Mouse (Mus musculus) forebrain, embryonic 12.5 days (tissue): ENCODE measurements at regions not wholly inside any gene's neighbourhood (a gene's known extent, or its start where the extent isn't known, plus 50 kb on each side); places are given as distances from the start of the nearest gene placed in this dataset.
A peak's percentile ranks its signal among the peaks of the same experiment; 100 is the strongest.

Experiments used
- ATAC-seq: fragments of 200-750 bp; cut with Nextera tagmentation; 2 replicates; pipeline ENCODE4 v1.8.0; 2017; ENCODE audit warnings: moderate TSS enrichment; ENCODE audit not compliant: low FRiP score
- H3K27ac ChIP-seq: fragments of 300-500 bp; sonication (generic); 2 replicates; pipeline ENCODE4 v1.5.1; 2016; ENCODE audit warnings: mild to moderate bottlenecking
- H3K27me3 ChIP-seq: fragments of 300-500 bp; sonication (generic); 2 replicates; pipeline ENCODE4 v1.6.1; 2016; ENCODE audit warnings: mild to moderate bottlenecking
- H3K36me3 ChIP-seq: fragments of 300-500 bp; sonication (generic); replicated peaks from 2 replicates; pipeline ENCODE4 v1.6.1; 2016; ENCODE audit warnings: mild to moderate bottlenecking
- H3K4me1 ChIP-seq: fragments of 300-500 bp; sonication (generic); 2 replicates; pipeline ENCODE4 v1.6.1; 2016
- H3K4me2 ChIP-seq: fragments of 300-500 bp; sonication (generic); 2 replicates; pipeline ENCODE4 v1.6.1; 2016; ENCODE audit warnings: mild to moderate bottlenecking, moderate library complexity
- H3K4me3 ChIP-seq: fragments of 300-500 bp; sonication (generic); replicated peaks from 2 replicates; pipeline ENCODE4 v1.5.1; 2016; ENCODE audit warnings: mild to moderate bottlenecking
- H3K9ac ChIP-seq: fragments of 300-500 bp; sonication (generic); 2 replicates; pipeline ENCODE4 v1.6.1; 2016; ENCODE audit warnings: mild to moderate bottlenecking
- H3K9me3 ChIP-seq: fragments of 300-500 bp; sonication (generic); 2 replicates; pipeline ENCODE4 v1.6.1; 2016
- WGBS: fragments of 180-500 bp; shearing (Covaris S2); methylation state at CpG from one replicate; pipeline ENCODE4 v1.1.7; 2016; 5-methylcytosine and 5-hydroxymethylcytosine counted together

DNA sequence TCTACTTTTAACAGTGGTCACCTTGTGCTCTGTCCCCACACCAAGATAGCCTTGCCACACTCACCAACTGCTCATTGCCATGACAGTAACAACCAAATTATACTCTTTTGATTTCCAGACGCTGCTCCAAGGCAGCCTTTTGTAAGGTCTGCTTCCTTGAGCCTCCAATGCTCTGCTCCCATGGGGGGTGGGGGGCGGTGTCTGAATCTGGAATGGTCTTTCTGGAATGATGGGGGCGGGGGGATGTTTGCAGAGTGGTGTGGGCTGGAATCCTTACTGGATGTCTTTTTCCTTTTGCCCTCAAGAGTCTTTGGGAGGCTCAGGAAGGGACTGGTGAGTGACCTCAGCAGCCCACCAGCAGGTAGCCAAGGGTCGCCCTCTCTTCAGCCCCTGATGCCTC, 131.4 kb upstream of the Lemd2 start:
- H3K36me3 ChIP-seq: no peaks in the 10 kb centered on the region
- no peak overlapping the region for H3K9ac ChIP-seq
- no peak overlapping the region for H3K4me3 ChIP-seq
- no peak overlapping the region for H3K27ac ChIP-seq
- WGBS: 63% methylated on average over 4 of the region's 4 CpGs
- no peaks in the 10 kb centered on the region for H3K9me3 ChIP-seq
- no peak overlapping the region for H3K4me2 ChIP-seq
- peaks cover 5% of the 10 kb centered on the region; the same call in 1 of the 2 replicates for H3K27me3 ChIP-seq
- H3K4me1 ChIP-seq: peaks cover 9% of the 10 kb centered on the region; the same call in 1 of the 2 replicates
- ATAC-seq: no peak

DNA sequence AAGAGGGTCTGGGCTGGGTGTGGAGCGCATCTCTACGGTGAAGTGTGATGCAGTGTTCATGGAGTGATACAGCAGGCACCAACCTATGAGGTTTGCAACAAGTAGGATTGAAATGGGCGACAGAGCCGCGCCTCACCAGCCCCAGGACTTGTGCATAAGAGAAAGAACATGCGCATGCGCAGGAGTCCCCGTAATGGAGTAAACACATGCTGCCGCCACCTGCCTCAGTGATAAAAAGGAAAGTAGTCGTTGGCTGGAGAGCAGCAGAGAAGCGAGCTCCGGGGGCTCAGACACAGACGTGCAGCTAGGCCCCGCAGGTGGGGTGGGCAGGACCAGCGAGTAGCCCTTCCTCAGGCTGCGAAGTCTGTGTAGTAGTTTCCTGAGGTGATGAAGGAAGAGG, 129.3 kb upstream of the Lemd2 start:
- Histone ChIP-seq H3K27me3 (peaks cover 5% of the 10 kb centered on the region; the same call in 1 of the 2 replicates), H3K4me1 (peaks cover 10% of the 10 kb centered on the region; the same call in 1 of the 2 replicates), H3K36me3 (no peaks in the 10 kb centered on the region), H3K4me3 (no peak overlapping the region), H3K4me2 (no peak overlapping the region), H3K9me3 (no peaks in the 10 kb centered on the region), H3K9ac (no peak overlapping the region), H3K27ac (no peak overlapping the region)
- ATAC-seq: no peak
- WGBS: 85% methylated on average over 16 of the region's 16 CpGs

DNA sequence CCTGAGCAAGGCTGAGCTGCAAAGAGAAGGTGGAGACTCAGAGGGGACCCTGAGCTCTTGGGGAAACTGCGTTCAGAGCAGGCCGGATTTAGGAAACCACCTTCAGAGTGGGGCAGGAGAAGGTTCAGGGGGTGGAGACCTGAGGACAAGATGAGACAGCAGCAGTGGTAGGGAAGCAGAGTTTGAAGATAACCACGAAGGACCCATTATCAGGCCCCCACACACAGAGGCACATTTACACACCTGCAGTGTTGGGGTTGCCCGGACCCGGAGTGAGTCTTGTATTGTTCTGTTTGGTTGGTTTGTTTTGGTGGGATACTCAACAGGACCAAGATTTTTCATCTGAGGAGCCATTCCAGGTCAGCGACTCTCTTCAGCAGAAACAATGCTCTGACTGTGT, 128.9 kb upstream of the Lemd2 start:
- Histone ChIP-seq H3K36me3 (no peaks in the 10 kb centered on the region), H3K4me2 (no peak overlapping the region), H3K9me3 (no peaks in the 10 kb centered on the region), H3K9ac (no peak overlapping the region), H3K27me3 (peaks cover 5% of the 10 kb centered on the region; the same call in 1 of the 2 replicates), H3K4me3 (no peak overlapping the region), H3K4me1 (peaks cover 10% of the 10 kb centered on the region; the same call in 1 of the 2 replicates), H3K27ac (no peak overlapping the region)
- ATAC-seq: no peak
- 76% methylated on average over 6 of the region's 6 CpGs for WGBS

DNA sequence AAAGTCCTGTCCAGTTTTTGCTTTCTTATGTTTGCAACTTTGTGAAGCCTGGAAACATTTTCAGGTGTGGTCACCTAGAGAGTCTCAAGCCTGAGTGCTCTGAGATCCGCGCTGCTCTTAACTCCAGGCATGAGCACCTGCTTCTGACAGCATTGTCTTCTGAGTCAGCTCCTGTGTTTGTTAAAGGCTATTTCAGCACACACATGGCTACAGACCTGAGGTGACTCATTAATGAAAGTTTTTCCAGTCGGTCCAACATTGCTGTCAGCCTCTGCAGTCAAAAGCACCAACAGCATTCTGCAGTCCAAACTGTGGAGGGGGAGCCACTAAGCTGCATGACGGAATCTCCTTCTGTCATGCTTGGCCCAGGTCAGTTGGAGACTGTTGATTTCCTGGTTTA, 127.8 kb upstream of the Lemd2 start:
- 92% methylated on average over 4 of the region's 4 CpGs for WGBS
- Histone ChIP-seq H3K4me1 (peaks cover 10% of the 10 kb centered on the region; the same call in 1 of the 2 replicates), H3K4me2 (no peak overlapping the region), H3K27ac (no peak overlapping the region), H3K9ac (no peak overlapping the region), H3K27me3 (peaks cover 7% of the 10 kb centered on the region; the same call in 1 of the 2 replicates), H3K4me3 (no peak overlapping the region), H3K36me3 (no peaks in the 10 kb centered on the region), H3K9me3 (no peaks in the 10 kb centered on the region)
- no peak for ATAC-seq

DNA sequence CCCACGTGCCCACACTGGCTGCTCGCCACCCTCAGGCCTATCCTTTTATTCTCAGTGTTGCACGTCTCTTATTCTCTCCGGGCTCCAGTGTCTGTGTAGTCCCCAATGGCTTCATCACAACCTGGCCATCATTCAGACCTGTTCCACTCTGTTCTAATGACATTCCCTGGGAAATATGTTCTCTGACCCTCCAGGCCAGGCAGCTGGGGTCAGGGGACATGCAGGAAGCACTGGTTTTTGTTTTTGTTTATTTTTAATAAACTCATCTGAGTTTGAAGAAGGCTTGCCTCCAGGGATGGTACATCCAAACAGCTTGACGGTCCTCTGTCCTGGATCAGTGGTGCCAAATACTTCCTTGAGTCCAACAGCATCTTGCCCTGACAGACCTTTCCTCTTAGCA, 127.4 kb upstream of the Lemd2 start:
- no peaks in the 10 kb centered on the region for H3K9me3 ChIP-seq
- H3K9ac ChIP-seq: no peak overlapping the region
- no peak for ATAC-seq
- 83% methylated on average over 5 of the region's 5 CpGs for WGBS
- H3K27me3 ChIP-seq: peaks cover 11% of the 10 kb centered on the region; the same call in 1 of the 2 replicates
- H3K27ac ChIP-seq: no peak overlapping the region
- H3K4me3 ChIP-seq: no peak overlapping the region
- H3K36me3 ChIP-seq: no peaks in the 10 kb centered on the region
- H3K4me2 ChIP-seq: no peak overlapping the region
- peaks cover 10% of the 10 kb centered on the region; the same call in 1 of the 2 replicates for H3K4me1 ChIP-seq

DNA sequence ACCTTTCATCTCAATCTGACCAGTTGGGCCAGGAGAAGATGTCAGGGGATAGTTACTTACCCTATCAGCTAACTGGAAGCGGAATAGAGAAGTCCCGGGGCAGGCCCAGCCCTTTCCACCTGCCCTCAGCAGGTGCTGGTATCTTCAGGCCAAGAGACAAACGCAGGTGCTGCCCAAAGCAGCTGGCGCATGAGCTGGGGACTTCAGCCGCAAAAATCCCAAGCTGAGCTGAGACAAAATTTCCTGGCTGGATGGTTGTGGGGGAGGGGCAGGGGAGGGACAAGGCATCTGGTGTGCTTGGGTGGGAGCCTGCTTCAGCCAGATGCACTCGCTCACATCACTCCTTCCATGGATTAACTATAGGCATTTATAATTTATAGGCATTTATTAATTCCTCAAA, 125.5 kb upstream of the Lemd2 start:
- H3K27me3 ChIP-seq: peaks cover 25% of the 10 kb centered on the region; the same call in 1 of the 2 replicates
- H3K36me3 ChIP-seq: no peaks in the 10 kb centered on the region
- H3K4me1 ChIP-seq: peaks cover 12% of the 10 kb centered on the region
- 63% methylated on average over 6 of the region's 6 CpGs for WGBS
- H3K9ac ChIP-seq: no peak overlapping the region
- H3K4me2 ChIP-seq: no peak overlapping the region
- no peaks in the 10 kb centered on the region for H3K9me3 ChIP-seq
- H3K27ac ChIP-seq: no peak overlapping the region
- H3K4me3 ChIP-seq: no peak overlapping the region
- ATAC-seq: no peak

DNA sequence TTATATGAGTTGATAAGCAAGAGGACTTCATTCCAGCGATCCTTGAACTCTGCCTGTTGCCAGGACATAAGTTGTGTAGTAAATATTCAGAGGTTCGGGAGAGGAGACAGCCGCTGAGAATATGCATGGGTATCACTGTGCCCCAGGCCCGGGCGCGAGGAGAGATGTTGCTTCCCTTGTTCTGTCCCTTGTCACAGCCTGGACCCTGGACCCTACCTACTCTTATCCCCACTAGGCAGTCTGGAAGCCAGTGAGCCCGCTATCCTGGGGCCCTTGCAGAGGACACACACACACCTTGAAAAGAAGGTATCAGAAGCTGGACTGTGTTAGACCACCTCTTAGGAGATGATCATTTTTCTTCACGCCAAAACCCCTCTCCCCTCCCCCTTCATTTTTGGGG, 124.9 kb upstream of the Lemd2 start:
- WGBS: 88% methylated on average over 8 of the region's 8 CpGs
- no peak for ATAC-seq
- peaks cover 13% of the 10 kb centered on the region for H3K4me1 ChIP-seq

DNA sequence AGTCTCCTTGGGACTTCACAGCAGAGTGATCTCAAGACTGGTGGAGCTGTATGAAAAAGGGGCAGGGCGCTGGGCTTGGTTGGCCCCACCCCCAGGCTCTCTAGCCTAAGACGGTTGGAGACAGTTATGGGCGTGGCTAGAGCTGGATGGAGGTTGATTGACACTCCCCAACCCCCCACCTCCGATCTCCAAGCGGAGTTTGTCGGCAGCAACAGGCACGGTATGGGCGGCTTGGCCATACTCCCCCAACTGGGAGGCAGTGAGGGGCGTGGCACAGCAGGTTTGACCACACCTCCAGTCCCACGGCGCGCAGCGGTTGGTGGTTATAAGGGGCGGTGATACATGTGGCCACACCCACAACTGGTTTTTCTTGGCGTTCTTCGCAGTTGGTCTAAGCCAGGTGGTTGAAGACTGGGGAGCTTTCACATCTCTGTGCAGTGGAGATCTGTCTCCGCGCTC, 120.8 kb upstream of the Lemd2 start:
- H3K9ac ChIP-seq: no peak overlapping the region
- H3K27me3 ChIP-seq: peaks cover 44% of the 10 kb centered on the region
- no peaks in the 10 kb centered on the region for H3K9me3 ChIP-seq
- peak overlapping the region; percentile 43 for H3K4me2 ChIP-seq
- peaks cover 13% of the 10 kb centered on the region for H3K4me1 ChIP-seq
- ATAC-seq: peak; percentile 77
- H3K36me3 ChIP-seq: no peaks in the 10 kb centered on the region
- WGBS: 10% methylated on average over 18 of the region's 18 CpGs
- peak overlapping the region; percentile 23 for H3K4me3 ChIP-seq
- no peak overlapping the region for H3K27ac ChIP-seq

More for the DNA sequence above, 124.9 kb upstream of the Lemd2 start:
- Histone ChIP-seq H3K9me3 (no peaks in the 10 kb centered on the region), H3K9ac (no peak overlapping the region), H3K27ac (no peak overlapping the region), H3K4me3 (no peak overlapping the region), H3K4me2 (no peak overlapping the region), H3K36me3 (no peaks in the 10 kb centered on the region), H3K27me3 (peaks cover 25% of the 10 kb centered on the region; the same call in 1 of the 2 replicates)

DNA sequence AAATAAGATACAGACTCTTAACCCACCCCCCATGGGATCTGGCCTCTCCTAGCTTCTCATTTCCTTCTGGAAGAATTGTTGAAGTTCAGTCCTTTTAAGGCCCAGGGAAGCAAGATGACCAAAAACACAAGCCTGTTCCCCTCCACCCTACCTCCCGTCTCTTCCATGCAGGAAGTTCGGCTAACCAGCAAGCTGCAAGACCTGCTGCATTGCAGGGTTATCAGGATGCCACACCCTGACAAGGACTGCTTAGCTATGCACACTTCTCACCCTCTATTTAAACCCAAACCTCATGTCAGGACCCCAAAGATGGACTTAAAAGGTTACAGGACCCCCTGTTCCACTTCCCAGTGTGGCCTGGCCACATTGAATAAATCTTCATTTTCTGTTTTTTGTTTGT, 119.2 kb upstream of the Lemd2 start:
- Histone ChIP-seq H3K27me3 (peaks cover 45% of the 10 kb centered on the region), H3K36me3 (no peaks in the 10 kb centered on the region), H3K4me2 (no peak overlapping the region), H3K9ac (no peak overlapping the region), H3K9me3 (no peaks in the 10 kb centered on the region), H3K27ac (no peak overlapping the region), H3K4me3 (no peak overlapping the region), H3K4me1 (peaks cover 9% of the 10 kb centered on the region)
- 94% methylated on average over 2 of the region's 2 CpGs for WGBS
- no peak for ATAC-seq

DNA sequence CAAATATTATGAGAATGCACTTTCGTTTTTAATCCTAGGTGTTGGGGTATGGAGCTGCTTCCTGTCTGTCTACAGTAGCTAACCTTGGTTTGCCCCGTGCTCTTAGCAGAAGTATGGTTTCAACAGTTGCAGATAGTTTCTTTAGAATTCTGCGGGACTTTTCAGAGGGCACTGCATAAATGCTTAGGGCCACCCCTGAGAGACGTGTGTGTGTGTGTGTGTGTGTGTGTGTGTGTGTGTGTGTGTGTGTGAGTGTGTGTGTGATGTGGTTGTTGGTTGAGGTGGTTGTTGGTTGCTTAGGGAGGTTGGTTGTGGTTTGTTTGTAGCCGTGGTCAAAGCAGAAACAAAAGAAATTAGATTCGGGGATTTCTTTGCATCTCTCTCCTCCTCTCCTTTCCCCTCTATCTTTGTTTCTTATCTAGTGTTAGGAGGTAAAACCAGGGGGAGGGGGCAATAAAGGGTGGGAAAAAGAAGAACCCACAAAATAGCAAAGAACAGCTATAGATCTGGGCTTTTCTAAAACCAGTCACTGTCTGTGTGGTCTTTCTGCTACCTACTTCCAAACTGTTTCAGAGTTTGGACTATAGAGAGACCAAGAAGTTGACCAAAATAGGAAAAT, 118.7 kb upstream of the Lemd2 start:
- 72% methylated on average over 6 of the region's 6 CpGs for WGBS
- no peak for ATAC-seq
- H3K9ac ChIP-seq: no peak overlapping the region

DNA sequence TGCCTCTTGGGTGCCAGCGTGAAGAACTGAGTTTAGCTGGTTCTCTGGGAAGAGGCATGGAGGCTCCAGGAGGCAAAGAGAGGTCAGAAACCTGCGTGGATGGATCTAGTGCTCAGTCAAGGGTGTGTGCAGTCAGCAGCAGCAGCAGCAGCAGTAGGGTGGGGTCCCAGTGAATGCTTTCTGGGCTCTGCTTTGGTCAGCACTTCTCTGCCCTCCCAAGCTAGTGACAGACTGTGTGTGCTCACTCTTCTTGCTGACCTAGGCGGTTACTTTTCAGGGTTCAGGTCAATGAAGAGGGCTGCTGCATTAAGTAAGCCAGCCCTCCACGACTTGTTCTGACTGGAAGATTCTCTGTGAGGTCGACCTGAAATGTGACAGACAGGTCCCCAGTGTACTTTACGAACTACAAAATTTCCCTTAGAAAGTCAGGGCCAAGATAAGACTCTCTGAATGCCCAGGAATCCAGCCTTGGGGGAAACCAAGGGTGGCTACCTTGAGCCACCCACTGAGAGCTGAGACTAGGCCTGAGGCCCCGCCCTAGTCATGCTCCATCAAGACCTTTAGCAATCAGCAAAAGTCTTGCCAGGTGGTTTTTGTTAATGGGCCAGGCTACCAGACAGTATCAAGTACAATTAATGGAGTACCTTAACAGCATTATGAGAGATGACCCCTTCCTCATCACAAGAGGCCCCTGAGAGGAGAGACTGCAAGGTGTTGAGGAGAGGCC, 114.9 kb upstream of the Lemd2 start:
- H3K27ac ChIP-seq: no peak overlapping the region

More for the DNA sequence above, 118.7 kb upstream of the Lemd2 start:
- Histone ChIP-seq H3K9me3 (no peaks in the 10 kb centered on the region), H3K4me1 (peaks cover 12% of the 10 kb centered on the region), H3K4me3 (no peak overlapping the region), H3K27me3 (peaks cover 45% of the 10 kb centered on the region), H3K4me2 (no peak overlapping the region), H3K36me3 (no peaks in the 10 kb centered on the region), H3K27ac (no peak overlapping the region)

DNA sequence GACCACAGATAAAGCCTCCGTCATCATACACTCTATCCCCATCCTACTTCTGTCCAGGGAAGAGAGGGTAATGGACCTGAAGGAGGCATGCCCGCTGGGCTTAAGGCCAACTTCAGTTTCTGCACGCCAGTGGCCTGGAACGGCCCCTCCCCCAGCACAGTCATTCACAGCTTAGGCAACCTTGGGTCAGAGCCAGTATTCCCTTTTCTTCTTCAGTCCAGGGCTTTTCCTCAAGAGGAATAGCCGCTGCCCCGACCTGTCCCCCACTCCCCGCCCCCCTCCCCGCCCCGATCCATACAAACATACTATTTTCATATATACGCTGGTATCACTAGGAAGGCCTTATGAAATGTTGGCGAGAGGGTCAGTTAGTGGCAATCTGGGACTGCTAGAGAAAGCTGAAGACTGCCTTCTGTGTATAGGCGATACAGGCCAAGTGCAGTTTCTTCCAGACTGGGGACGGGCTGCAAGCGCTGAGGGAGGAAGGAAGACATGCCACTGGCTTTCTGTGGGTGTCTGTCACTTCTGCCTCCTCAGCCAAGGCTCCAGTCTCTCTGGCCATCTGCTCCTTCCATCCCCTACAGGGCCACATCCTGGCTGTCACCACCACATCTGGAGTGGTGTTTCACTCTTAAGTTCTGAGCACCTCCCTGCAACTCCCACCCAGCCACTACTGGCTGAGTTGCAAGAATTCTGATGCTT, 113.5 kb upstream of the Lemd2 start:
- Histone ChIP-seq H3K9ac (no peak overlapping the region), H3K4me2 (no peak overlapping the region), H3K27me3 (peaks cover 21% of the 10 kb centered on the region), H3K27ac (no peak overlapping the region), H3K4me1 (peaks cover 32% of the 10 kb centered on the region), H3K9me3 (no peaks in the 10 kb centered on the region), H3K4me3 (no peak overlapping the region), H3K36me3 (no peaks in the 10 kb centered on the region)
- 67% methylated on average over 14 of the region's 14 CpGs for WGBS
- ATAC-seq: no peak

More for the DNA sequence above, 114.9 kb upstream of the Lemd2 start:
- Histone ChIP-seq H3K4me2 (no peak overlapping the region), H3K4me1 (peaks cover 32% of the 10 kb centered on the region), H3K9me3 (no peaks in the 10 kb centered on the region), H3K9ac (no peak overlapping the region), H3K4me3 (no peak overlapping the region), H3K36me3 (no peaks in the 10 kb centered on the region), H3K27me3 (peaks cover 30% of the 10 kb centered on the region; the same call in 1 of the 2 replicates)
- 75% methylated on average over 7 of the region's 7 CpGs for WGBS
- ATAC-seq: no peak
